Mouse (Mus musculus) kidney, postnatal 10 days (tissue): ENCODE data around the gene Psenen.

Experiments
- DNase-seq: peaks from one replicate; pipeline ENCODE4 v3.0.0; 2021; ENCODE audit warnings: mixed read lengths

The Psenen gene

GRCm38 (mm10) chr7:30588676-30589434 is 25.4 kb upstream of the Psenen start, which contains the start of gene Kmt2b:
Gene Kmt2b (minus strand): TSS chr7:30588726.
- peak; percentile 97 for DNase-seq

DNA sequence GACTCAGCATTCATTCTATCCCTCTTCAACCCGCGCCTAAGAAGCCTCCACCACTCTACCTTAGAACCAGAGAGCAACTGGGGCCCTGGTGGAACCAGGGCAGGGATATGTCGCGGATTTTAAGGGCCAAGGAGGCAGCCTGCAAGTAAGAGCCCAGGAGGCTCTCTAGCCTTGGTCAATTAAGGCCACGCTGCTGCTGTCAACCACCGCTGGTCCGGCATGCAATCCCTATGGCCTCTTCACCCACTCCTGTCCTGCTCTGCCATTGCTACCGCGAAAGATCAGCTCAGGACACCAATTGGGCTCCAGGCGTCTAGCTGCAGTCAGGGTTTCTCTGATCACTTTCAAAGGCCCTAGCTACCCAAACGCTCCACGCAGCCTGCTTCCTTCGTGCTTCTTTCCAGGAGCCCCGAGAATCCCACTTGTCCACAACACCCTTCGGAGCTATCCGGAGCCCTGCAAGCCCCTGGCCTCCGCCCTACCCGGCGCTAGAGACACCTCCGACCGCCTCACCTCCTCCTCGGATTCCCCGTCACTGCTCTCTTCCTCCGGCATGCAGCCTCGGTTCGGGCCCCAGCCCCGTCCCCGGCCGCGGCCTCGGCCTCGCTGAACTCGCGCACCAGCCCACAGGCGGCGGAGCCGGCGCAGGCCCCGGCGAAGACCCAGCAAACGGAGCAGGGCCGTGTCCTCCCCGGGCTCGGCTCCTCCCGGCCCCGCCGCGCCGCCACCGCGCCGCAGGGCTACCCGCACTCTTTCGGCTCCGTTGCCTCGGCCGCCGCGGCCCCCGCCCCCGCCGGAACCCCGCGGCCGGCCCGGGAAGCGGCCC is 24.6 kb upstream of the Psenen start:
- peak; percentile 65 for DNase-seq

DNA sequence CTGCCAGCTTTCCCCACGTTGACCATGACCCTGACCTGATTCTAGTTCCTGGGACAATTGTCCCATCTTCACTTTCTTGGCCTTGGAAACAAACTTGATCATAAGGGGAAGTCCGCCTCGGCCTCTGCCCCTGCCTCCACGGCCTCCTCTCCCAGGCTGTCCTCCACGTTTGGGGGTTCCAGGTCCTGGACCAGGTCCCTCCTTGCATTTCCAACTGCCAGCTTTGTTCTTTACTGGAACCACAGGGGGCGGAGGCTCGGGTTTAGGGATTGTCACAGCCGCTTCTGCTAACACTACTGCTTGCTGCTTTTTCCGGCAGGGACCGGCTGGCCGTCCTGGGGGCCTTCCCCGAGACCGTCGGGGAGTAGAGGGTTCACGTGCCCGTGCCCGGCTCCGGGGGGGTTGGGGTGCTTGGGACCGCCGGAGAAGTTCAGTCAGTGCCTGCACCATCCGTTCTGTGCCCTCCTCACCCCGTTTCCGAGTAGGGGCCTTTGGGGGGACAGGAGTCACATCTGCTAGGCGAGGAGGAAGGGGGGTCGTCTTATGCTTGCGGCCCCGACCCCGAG is 23.1 kb upstream of the Psenen start:
- no peak for DNase-seq

GRCm38 (mm10) chr7:30585170-30585569 is 21.7 kb upstream of the Psenen start:
- DNase-seq = no peak

DNA sequence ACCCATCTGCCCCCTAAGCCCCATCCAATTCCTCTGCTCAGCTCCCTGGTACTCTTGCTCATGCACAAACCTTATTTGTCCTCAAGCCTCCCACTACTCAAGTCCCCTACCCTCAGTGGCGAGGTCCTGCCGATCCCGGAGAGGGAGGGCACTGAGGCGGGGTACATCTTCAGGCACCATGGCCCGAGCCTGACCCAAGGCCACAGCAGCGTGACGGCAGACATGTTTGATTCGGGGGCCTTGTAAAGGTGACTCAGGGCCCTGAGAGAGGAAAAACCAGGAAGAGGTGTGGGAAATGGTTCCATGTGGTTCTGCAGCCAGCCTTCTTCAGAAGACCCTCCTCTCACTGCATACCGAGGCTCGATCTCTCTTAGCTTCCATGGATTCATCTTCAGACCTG is 20.9 kb upstream of the Psenen start:
- no peak for DNase-seq

- DNase-seq = no peak
These were observed 18.1 kb upstream of the Psenen start for GRCm38 (mm10) chr7:30581547-30581946.

DNA sequence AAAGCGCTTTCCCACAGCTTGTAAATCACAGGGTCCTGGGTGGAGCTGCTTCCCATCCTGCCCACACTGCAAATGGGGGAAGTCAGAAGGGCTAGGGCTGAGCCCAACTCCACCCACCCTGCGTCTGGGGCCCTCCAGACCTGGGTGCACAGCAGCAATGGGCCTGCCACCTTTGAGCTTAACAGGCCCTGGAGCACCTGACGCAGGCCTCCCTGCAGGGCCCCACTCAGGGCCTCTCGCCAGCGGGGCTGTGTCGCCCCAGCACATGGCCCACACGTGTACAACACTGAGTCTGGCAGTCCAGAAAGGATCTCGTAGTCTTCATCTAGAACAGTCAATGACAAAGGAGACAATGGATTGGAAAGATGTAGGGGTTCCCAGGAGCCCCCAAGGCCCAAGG is 16.5 kb upstream of the Psenen start:
- DNase-seq = no peak

DNA sequence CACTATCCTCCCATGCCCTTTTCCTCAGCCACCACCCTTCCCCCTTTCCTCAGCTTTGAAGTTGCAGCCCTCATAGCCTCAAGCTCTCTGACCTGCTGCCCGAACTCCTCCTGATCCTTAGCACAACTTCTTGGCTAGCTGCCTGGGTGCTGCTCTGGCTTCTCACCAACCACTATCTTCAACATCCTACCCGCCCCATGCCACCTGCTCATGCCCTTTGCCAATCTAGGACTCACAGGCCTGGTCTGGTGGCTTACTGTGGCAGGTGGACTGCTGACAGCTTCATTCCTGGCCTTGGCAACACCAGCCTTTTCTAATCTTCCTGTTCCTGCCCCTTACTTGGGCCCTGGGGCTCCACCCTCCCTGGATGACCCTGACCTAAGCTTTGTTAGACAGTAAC is 9.5 kb upstream of the Psenen start:
- DNase-seq = peak; percentile 61

DNA sequence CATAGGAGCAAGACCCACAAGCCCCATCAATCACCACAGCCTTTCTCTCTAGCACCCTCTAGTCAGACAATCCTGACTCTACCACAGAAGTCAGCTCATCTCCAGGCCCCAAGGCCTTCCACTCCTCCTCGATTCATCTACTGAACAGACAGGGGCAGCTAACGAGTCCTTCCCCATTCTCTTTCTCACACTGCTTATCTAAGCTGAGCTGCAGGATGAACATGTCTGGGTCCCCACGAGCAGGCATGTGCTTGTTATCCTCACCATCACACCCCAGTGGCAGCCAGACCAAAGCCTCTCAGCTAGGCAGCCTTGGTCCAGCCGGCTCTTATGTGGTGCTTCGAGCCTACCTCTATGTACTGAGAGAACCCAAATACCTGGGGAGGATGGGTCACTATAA is 9.0 kb upstream of the Psenen start:
- no peak for DNase-seq

DNA sequence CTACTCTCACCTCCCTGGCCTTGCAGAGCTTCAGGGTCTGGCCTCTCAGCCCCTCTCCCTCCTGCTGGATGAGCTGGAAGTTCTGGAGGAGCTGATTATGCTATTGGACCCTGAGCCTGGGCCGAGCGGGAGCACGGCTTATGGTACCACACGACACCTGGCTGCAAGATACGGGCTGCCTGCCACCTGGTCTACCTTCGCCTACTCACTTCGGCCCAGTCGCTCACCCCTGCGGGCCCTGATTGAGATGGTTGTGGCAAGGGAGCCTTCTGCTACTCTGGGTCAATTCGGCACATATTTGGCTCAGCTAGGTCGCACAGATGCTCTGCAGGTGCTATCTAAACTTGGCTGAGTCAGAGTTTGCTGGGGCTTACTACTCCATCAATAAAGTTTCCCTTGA is 4.1 kb upstream of the Psenen start:
- DNase-seq = no peak

DNA sequence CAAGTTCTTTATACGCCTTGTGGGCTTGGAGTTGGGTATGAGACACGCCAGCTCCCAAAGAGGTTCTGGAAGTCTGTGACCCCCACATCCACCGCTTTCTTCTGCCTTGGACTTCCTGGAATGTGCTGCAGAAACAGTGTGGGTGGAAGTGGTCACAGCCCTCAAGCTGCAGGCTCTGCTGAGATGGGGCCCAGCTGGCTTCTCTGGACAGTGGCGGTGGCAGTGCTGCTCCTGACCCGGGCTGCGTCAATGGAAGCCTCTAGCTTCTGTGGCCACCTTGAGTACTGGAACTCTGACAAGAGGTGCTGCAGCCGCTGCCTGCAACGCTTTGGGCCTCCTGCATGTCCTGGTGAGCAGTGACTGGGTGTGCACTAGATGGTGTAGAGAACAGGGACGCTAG is 2.6 kb upstream of the Psenen start:
- peak; percentile 65 for DNase-seq

- no peak for DNase-seq
These were observed 1.6 kb upstream of the Psenen start, which contains the start of gene Igflr1 for GRCm38 (mm10) chr7:30564970-30565571. Gene Igflr1 (plus strand): TSS chr7:30565427.

GRCm38 (mm10) chr7:30563906-30564280 is 466 bp upstream of the Psenen start:
- no peak for DNase-seq

- peak; percentile 47 for DNase-seq
These were observed 806 bp downstream of the Psenen start for GRCm38 (mm10) chr7:30562526-30563116.

DNA sequence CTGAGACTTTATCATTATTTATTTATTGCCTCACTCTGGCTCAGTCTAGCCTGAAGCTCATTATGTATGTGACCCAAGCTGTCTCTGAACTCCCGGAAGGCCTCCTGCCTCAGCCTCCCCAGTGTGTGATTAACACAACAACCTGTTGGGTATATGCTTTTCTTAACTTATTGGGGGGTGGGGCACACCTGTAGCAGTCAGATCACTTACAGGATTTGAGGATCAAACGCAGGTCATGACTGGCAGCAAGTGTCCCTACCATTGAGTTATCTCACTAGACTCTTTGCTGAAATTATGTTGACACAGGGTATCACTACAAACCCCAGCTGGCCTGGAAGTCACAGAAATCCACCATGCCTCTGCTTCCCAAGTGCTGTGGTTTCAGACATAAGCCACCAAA is 3.1 kb downstream of the Psenen start:
- DNase-seq = no peak

- DNase-seq = peak; percentile 98
These were observed 3.9 kb downstream of the Psenen start, which contains the start of gene Lin37 for GRCm38 (mm10) chr7:30559443-30559954. Gene Lin37 (minus strand): TSS chr7:30559838.

- DNase-seq = no peak
These were observed 4.6 kb downstream of the Psenen start for GRCm38 (mm10) chr7:30558656-30559442.

DNA sequence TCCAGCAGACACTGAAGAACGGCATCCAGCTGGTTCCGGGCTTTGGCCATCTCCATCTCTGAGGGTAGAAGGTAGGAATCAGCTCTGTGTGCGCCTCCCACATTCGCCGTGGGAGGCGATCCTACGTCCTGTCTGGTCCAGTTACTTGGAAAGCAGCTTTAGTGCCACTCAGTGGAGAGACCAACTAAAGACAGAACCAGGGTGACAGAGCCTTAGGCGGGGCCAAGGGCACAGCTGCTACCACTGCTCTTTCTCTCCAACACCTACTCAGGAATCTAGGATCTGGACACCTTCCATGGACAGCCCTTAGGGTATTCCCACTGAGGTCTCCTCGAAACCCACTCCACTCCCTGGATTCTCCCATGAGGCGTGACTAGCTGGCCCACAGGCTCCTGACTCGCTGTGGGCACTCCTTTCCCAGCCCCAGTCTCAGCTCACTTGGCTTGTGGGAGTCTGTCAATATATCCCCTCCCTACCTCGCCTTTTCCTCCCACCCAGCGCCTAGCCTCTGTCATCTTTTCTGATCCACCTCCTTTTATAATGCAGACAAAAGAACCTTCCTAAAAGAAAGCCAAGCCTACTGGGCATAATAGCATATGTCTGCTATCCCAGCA is 5.4 kb downstream of the Psenen start:
- no peak for DNase-seq

- DNase-seq = no peak
These were observed 6.4 kb downstream of the Psenen start for GRCm38 (mm10) chr7:30556894-30557536.

- no peak for DNase-seq
These were observed 9.4 kb downstream of the Psenen start for GRCm38 (mm10) chr7:30553810-30554584.
